Mouse (Mus musculus): Measurements from ENCODE around the gene Slamf9.

Slamf9 gene

DNA sequence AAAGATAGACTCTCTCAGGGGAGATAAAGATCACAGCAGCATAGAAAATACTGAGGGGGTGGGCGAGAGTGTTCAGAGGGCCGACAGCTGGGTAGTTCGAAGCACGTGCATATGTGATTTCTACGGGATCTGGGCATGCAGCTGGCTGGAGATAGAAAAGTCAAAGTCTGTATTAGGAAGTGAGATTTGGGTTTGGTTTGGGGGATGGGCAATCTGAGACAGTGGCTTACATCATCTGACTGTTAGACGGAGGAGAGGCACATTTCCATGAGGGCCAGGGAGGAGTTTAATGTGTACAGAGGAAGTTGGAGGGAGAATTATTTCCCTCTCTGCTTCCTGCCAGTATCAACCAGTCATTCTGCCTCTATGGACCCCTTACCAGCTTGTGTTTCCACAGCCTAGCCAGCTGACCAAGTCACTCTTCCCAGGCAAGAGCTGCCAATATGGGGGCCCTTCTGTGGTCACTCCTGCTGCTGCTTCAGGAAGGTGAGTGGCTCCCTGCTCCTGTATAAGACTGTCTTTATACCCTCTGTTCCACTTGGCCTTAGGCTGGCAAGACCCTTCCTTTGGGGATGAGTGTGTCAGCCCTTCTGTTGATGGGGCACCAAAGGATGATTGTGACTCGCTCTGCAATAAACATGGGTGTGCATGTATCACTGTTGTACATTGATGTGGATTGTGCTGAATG is at the start of gene Slamf9:
Gene Slamf9 (plus strand): TSS at position 305 of the 688 bp plus-strand sequence.
- no peak for DNase-seq (ENCODE audit: low read depth, low spot score)

DNA sequence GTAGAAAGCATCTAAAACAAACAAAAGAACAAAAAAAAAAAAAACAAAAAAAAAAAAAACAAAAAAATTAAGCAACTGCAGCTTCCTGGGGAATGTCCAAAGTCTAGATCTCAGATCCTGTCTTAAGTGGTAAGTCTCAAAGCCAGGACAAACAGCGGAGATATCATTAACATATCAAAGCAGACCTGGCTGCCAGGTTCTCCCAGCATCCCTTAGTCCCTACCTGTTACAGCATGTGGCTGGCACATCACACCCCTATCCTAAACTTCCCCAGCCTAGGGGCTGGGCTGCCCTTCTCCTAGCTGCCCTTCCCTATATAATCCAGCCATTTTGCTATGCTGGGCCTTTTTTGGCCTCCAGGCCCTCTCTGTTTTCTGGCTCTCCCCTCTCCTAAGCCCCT is 48.7 kb upstream of the Slamf9 start:
- DNase-seq (ENCODE audit: low read depth, low spot score), result no peak

DNA sequence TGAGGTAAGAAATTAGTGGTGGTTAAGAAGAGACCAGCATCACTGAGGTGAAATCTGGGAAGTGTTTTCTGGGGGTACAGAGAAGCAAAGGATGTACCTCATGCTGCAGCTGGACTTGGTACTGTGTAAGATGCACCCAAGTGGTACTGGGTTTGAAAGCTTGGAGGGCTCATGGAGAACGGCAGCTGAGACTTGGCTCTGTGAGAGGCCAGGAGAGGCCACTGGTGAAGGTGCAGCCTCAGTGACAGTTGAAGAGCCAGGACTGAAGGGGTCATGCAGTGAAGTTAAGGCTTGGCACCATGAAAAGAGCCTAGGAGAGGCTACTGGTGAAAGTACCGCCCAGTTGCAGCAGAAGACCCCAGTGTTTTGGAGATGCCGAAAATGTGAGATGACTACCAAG is 47.3 kb upstream of the Slamf9 start:
- no peak for DNase-seq (ENCODE audit: low read depth, low spot score)

DNA sequence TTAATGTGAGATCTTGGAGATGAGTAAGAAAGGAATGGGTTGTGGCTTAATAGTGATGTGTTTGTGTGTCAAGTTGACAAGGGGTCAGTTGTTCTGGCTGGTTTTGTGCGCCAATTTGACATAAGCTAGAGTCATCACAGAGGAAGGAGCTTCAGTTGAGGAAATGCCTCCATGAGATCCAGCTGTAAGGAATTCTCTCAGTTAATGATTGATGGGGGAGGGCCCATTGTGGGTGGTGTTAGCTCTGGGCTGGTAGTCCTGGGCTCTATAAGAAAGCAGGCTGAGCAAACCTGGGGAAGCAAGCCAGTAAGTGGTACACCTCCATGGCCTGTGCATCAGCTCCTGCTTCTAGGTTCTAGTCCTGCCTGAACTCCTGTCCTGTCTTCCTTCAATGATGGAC is 46.5 kb upstream of the Slamf9 start:
- DNase-seq (ENCODE audit: low read depth, low spot score), result no peak

DNA sequence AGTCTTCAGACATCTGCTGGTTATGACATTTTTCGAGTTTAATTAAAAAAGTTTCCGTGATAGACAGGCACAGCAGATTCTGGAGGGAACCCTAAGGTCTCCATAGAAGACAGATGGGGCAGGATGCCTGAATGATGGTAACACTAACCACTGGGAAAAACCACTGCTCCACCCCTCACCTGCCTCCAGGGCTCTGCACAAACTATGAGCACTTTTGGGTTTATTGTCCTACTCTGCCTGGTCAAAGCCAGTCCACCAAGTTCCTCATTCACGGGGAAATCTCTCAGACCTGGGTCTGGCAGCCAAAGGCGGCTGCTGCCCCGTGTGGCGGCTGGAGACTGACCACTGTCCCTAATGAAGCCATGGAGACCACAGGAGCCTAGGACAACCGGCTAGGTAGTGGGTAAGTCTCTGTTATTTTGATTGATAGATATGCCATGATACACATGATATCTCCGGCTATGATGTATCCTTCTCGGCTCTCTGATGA is 44.4 kb upstream of the Slamf9 start:
- DNase-seq (ENCODE audit: low read depth, low spot score), result no peak

DNA sequence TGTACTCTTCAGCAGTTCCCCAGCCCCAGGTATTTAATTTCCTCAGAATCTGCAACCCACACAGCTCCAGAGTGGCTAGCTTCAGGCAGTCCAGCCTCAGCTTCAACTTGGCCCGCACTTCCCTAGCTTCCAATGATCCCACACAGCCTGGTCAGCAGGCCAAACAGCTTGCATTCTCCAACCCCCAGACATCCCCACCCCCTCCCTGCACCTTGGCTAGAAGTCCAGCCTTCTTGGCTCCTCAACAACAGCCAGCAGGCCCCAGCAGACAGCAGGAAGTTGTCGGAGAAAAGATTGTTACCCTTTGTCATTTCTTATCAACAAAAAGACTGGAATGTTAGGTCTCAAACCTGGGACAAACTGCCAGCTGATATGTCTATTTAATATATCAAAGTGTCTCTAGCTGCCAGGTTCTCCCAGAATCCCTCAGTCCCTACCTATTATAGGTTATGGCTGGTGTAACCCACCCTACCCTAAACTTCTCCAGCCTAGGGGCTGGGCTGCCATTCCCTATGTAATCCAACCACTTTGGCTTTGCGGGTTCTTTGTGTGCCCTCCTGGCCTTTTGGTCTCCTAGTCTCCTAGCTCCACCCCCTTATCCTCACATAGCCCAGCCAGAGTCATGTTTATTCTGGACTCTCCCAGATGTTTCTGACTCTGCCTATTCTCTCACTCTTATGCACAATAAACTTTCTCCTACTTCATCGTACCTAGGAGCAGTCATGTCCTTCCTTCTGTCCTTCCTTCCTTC is 43.1 kb upstream of the Slamf9 start:
- DNase-seq (ENCODE audit: low read depth, low spot score), result no peak

DNA sequence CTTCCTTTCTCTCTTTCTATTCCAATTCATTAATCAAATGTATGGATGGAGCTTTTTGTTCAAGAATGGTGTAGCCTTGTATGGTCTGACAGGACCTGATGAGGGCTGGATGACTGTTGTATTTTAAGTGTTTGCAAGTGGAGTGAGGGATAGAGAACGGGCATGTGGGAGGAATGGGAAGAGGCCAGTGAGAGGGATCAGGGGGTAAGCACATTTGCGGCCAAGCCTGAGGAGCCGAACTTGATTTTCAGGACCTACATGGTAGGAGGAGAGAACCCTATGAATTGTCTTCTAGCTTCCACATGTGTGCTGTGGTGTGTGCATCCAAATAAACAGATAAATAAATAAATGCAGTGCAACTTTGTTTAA is 42.6 kb upstream of the Slamf9 start:
- DNase-seq (ENCODE audit: low read depth, low spot score), result no peak

DNA sequence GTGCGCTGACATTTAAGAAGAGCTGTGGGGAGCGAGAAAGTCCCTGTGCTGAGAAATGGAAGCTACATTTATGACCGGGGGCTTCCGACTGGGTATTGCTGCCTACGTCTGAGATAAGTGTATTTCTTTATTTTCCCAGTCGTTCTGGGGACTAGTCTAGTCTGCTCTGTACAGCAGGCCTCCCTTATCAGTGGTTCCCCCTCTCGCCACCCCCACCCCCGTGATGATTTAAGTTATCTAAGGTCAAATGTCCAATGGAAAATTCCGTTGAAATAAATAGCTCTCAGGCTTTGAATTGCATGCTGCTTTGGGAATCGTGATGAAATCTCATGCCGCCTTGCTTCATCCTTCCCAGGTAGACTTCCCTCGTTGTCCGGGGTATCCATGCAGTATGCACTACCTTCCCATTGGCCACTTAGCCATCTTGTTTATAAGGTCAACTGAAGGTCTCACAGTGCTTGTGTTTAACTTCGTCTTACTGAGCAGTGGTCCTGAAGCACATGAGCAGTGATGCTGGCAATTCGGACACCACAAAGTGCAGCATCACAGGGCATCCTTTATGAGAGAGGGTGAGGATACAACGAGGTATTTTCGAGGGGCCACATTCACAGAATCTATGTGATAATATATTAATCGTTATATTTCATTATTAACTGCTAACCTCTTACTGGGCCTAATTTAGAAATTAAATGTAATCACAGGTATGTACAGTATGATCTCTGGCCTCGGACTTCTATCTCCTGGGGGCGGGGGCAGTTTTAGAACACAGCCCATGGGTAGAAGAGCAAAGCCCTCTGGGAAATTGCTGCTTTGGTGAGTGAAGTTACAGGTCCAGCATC is 41.9 kb upstream of the Slamf9 start:
- DNase-seq (ENCODE audit: low read depth, low spot score), result no peak

DNA sequence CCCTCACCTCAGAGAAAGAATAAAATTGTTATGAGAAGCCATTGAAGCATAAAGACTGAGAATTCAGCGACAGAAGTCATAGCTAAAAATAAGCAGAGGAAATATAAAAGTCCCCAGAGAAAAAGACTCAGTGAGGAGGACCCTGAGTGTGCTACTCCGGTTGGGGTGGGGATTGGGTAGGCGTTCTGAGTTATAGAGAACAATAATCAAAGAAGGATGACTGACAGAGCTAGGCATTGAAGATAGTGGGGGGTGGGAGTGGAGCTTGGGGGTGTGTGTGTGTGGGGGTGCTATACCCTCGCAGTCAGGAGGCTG is 41.4 kb upstream of the Slamf9 start:
- no peak for DNase-seq (ENCODE audit: low read depth, low spot score)

DNA sequence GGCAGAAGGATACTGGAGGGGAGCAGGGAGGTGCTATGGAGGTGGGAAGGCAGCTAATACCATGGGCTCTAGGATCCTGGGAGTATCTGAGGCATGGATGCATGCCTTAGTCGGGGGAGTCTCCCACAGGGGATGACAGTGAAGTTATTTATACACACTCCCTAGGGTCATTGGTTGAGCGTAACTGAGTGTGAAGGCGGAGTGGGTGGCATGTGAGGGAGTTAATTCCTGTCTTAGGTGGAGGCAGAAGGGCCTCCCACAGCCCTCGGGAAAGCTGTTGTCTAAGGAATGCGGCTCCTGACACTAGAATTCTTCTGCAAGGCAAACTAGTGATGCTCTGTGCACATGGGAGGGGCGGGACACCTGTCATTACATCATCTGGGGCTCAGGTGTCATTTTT is 38.4 kb upstream of the Slamf9 start:
- DNase-seq (ENCODE audit: low read depth, low spot score), result no peak

DNA sequence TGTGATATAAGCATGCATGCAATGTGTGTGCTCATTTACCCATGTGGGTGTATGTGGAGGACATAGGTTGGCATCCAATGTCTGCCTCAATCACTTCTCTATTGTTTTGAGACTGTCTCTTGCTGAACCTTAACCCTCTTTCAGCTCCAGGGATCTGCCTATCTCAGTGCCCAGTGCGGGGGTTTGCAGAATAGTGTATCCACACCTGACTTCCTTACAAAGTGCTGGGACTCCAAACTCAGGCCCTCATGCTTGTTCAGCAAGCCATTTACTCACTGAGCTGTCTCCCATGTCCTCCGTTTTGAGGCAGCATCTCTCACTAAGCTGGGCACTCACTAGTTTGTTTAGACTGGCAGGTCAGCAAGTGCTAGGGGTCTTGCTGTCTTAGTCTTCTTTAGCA is 36.5 kb upstream of the Slamf9 start:
- no peak for DNase-seq (ENCODE audit: low read depth, low spot score)

DNA sequence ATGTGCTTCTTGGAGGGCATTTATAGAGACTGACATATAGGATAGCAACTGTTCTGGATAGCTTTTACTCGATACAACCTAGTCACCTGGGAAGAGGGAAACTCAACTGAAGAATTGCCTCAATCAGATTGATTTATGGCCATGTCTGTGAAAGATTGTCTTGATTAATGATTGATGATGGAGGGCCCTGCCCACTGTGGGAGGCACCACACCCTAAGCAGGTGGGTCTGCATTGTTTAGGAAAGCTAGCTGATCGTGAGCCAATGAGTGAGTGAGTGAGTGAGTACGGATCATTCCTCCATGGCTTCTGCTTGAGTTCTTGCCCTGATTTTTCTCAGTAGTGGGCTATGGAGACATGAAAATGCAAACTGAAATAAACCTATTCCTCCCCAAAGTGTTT is 34.6 kb upstream of the Slamf9 start:
- no peak for DNase-seq (ENCODE audit: low read depth, low spot score)

DNA sequence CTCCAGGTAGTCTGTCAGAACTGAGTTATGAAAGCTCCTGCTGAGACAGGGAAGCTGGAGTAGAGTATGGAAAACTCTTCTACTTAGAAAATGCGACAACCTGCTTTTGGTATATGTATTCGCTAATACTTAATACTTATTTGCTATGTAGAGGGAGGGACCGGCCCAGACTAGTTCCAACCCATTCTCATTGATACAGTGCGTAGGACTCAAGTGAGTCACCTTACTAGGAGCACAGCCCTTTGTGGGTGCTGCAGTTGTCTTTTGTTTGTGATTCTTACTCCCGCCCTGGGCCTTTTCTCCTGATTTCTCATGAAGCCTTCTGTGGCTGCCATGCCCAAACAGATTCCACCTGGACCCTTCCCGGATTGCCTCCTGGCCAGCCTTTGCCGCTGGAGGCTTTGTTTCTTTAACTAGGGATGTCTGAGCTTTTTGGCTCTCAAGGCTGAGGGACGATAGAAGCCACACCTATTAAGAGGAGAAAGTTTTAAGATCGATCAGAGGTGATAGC is 33.2 kb upstream of the Slamf9 start:
- DNase-seq (ENCODE audit: low read depth, low spot score), result no peak

DNA sequence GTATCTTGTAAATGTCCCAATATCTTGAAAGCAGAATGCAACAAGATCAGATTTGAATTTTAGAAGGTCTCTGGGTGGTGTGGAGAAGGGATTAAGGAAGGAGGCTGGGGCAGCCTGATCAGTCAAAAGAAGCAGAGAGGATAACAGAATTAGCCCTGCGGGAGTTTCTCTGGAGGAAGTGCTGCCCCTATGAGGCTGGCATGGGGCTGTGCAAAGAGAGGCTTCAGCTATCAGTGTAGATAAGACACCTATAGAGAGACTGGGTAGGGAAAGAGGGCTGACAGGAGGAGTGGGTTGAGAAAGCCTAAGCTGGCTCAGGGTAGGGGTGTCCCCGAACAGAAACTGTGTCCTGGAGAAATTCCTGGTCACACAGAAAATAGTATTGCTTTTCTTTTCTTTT is 24.9 kb upstream of the Slamf9 start:
- no peak for DNase-seq (ENCODE audit: low read depth, low spot score)

DNA sequence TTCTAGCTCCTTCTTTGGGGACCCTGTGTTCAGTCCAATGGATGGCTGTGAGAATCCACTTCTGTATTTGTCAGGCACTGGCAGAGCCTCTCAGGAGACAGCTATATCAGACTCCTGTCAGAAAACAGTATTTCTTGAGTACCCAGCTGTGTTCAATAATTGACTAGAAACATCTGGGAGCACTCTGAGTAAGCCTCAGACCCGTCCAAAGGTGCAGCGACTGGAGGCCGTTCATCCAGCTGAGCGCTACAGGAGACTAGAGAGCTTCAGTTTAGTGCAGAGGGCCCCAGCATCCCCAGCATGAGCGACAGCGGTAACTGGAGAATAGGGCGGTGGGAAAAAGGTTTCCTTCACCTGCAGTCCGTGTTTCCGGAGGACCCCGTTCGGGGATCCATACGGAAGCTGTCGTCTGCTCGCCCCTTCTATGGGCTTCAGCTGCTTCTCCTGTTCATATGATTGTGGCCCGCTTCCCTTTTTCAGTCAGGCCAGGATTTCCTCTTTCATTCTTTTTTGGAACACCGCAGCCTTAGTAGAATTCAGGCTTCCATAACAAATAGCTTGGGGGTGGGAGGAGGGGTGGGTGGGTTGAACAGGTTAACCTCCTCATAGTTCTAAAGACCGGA is 24.2 kb upstream of the Slamf9 start:
- DNase-seq (ENCODE audit: low read depth, low spot score), result no peak

DNA sequence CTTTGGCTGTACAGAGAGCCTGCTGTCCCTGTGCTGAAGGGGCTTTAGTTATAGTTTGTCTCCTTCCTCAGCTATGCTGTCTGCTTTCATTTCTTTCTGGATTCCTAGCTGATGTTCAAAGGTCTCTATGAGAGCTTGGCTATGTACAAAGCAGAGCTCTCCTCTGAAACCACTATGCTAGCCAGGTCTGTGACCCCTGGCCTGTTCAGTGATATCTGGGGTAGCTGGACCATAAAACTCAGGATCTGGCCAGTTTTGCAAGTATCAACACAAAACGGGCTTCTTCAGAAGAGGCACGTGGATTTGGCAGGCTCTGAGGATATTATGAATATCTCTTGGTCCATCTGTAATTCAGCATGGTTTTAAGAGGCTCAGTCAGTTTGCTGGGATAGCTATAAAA is 22.2 kb upstream of the Slamf9 start:
- no peak for DNase-seq (ENCODE audit: low read depth, low spot score)

DNA sequence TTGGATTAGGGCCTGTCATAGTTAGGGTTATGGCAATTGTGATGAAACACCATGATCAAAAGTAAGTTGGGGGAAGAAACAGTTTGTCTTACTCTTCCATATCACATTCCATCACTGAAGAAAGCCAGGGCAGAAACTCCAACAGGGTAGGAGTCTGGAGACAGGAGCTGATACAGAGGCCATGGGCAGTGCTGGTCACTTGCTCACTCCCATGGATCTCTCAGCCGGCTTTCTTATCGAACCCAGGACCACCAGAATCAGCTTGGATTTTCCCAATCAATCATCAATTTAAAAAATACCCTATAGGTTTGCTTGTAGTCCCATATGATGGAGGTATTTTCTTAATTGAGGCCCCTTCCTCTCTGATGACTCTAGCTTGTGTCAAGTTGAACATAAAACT is 21.3 kb upstream of the Slamf9 start:
- no peak for DNase-seq (ENCODE audit: low read depth, low spot score)

DNA sequence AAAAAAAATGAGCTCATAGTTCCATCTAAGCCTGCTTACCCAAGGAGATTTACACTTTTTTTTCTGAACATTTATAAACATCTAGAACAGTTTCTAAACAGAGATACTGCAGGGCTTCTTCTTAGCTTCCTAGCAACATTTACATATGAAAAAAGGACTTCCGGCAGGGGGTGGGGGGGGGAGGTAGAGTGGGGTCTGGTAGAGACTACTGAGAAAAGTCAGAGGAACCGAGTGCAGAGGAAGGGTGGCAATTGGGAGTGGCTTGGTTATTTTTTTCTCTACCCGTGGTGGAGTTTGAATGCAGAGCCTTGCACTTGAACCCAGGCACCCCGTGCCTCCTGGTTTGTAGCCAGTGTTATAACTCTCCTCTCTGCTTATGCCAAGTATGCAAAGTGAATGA is 19.7 kb upstream of the Slamf9 start:
- DNase-seq (ENCODE audit: low read depth, low spot score), result no peak

DNA sequence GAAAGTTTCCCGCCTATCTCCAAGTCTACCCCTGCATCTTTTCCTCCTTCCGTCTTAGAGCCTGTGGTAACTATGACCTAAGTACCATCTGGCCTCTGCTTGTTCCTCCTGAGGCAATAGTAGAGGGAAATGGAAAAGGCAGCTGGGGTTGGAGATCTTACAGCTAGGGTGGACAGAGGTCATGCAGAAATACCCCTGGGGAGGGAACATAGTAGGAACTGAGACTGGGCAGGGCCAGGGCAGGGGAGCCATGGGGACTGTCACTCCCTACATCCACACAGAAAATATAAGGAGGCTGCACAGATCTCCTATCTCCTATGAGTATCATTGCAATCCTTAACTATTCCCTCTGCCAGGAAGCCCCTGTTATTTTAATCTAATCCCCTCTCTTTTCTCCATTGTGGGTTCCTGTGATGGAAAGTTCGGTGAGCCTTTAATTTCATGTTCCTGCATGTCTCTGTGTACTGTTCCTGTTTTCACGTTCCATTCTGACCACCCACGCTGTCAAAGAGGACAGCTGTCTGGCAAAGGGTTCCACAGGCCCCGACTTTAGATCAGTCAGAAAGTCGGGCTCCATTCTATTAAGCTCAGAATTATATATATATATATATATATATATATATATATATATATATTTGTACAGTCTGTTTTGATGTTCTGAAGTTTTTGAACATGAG is 19.0 kb upstream of the Slamf9 start:
- DNase-seq (ENCODE audit: low read depth, low spot score), result no peak

DNA sequence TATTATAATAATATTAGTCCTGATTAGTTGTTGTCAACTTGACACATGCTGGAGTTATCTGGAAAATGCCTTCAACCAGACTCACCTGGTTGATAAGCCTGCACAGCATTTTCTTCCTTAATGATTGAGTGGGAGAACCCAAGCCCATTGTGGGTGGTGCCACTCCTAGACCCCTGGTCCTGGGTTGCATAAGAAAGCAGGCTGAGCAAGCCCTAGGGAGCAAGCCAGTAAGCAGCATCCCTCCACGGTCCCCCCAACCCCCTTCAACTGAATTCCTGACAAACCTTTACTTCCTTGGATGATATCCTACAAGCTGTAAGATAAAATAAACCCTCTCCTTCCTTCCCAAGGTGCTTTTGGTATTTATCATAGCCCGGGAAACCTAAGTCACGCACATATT is 18.0 kb upstream of the Slamf9 start:
- no peak for DNase-seq (ENCODE audit: low read depth, low spot score)

DNA sequence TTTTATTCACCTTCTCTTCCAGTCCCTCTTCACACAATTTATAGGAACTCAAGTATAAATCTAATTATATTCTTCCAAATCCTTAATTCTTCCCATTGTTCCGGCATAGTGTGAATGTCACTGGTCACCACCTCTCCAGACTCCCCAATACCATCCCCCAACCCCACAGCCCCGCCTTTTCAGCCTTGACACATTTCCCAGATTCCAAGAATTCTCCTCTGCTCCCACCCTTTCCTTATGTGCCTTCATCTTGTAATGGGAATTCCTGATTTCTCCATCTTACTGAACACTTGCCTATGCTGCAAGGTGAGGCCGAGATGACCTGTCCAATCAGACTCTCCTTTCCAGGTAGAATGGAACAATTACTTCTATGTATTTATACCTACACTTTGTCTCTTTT is 17.1 kb upstream of the Slamf9 start:
- no peak for DNase-seq (ENCODE audit: low read depth, low spot score)
